Mouse (Mus musculus) right cerebral cortex, adult 18-20 months (tissue): Measurements from ENCODE around the gene Gm4922.

ENCODE experiments used
- DNase-seq: peaks from one replicate; pipeline ENCODE4 v3.0.0; 2022; ENCODE audit warnings: mixed read lengths

Gm4922 gene

GRCm38 (mm10) chr10:18786693-18787092 is at the start of gene Gm4922:
Gene Gm4922 (minus strand): TSS chr10:18786793.
- DNase-seq, result no peak

DNA sequence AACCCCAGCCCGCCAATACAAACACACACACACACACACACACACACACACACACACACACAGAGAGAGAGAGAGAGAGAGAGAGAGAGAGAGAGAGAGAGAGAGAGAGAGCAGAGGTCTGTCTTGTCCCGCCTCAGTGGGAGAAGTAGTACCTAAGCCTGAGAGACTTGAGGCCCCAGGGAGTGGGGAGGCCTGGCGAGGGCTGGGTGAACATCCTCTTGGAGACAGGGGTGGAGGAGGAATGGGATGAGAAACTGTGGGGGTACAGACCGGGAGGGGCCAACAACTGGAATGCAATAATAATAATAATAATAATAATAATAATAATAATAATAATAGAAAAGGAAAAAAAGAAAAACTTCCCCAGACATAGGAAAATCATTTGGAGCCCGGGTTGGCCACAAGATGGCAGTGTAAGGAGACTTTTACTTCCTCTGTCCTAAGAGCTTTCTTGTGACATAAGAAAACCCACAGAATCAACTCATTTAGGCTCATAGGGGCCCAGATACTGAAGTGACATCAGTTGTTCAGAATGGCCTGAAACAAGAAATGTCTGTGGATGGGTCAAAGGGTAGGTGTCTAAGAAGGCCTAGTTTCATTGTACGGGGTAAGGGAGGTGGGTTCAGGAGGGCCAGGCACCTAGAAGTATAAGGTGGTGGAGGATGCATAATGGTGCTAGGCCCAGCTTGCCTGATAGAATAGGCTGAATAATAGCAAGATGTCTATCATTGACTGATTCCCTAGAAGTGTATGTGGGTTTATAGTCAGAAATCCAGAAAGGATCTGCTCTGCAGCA is 49.3 kb upstream of the Gm4922 start:
- no peak for DNase-seq

DNA sequence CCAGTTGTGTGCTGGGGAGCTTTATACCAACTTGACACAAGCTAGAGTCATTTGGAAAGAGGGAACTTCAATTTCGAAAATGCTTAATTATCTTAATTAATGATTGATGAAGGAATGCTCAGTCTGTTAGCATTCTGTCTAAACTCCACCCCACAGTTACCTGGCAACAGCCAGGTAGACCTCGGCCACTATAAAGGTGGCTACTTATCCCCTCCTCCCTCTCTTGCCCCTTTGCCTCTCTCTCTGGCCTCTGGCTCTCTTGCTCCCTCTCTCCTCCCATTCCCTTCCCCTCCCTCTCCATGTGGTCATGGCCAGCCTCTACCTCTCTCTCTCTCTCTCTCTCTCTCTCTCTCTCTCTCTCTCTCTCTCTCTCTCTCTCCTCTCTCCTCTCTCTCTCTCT is 47.8 kb upstream of the Gm4922 start:
- DNase-seq, result no peak

GRCm38 (mm10) chr10:18831823-18832222 is 45.2 kb upstream of the Gm4922 start:
- DNase-seq, result no peak

DNA sequence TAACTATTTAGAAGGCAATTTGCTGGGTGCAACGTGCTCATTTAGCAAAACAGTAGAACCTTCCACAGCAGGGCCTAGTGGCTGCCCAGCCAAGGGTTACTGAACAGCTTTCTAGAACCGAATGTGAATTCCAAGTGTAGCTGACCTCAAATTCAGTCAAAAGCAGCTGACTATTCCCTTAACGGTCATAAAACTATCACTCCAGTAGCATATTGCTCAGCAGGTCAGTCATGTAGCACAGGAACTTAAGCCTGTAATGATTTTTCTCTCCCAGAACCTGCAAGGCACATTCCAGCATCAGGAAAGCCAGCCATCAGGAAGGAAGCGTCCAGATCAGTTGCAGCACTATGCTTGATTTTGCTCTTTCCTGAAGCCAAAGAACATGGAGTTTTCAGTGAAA is 43.8 kb upstream of the Gm4922 start:
- DNase-seq, result no peak

- no peak for DNase-seq
Measured at GRCm38 (mm10) chr10:18827936-18828335, 41.3 kb upstream of the Gm4922 start.

- no peak for DNase-seq
Measured at GRCm38 (mm10) chr10:18826107-18826506, 39.5 kb upstream of the Gm4922 start.

GRCm38 (mm10) chr10:18825143-18825542 is 38.5 kb upstream of the Gm4922 start:
- no peak for DNase-seq

- no peak for DNase-seq
Measured at GRCm38 (mm10) chr10:18816560-18816959, 30.0 kb upstream of the Gm4922 start.

- no peak for DNase-seq
Measured at GRCm38 (mm10) chr10:18811751-18812150, 25.2 kb upstream of the Gm4922 start.

- peak; percentile 12 for DNase-seq
Measured at GRCm38 (mm10) chr10:18790063-18790462, 3.5 kb upstream of the Gm4922 start.

- DNase-seq, result no peak
Measured at GRCm38 (mm10) chr10:18788601-18789000, 2.0 kb upstream of the Gm4922 start.

DNA sequence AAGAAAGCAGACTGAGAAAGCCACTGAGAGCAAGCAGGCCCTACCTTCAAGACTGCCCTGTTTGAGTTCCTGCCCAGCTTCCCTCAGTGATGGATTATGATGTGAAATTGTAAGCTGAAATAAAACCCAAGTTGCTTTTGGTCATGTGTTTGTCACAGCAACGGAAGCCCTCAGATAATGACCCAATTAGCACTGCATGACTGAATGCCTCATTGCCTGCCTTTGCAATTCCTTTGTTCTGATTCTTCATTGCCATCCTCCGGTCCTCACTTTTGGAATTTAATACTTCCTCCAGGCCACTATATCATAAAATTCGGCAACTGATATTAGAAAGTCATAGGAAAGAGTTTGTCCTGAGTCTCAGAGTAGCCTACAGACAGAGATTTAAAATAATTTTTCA is 9.0 kb downstream of the Gm4922 start:
- DNase-seq, result no peak

DNA sequence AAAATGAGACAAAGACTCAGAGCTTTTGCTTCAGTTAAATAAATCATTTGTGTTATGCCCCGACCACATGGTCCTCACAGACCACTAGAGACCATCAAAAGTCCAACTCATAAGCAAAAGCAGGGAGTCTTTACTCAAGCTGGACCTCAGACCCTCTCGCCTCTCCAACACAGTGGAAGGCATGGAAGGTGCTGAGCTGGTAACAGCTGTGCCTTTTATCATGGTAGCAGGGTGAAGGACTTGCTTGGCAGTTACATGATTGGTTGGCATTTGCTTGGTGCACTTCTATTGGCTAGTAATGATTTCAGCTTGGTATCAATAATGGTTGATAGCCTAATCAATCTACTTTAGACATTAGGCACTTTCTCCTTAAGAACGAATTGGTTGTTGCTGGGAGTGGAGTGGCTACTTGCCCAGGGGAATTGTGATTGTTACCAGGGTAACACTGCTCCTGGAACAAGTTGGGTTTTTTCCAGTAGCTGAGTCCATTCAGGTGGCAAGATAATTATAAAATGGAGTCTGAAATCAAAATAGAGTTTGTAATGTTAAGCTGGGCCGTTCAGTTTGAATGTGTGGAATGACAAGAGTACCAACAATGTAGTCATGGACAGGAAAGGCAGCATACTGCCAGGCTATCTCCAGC is 13.9 kb downstream of the Gm4922 start:
- DNase-seq, result no peak

DNA sequence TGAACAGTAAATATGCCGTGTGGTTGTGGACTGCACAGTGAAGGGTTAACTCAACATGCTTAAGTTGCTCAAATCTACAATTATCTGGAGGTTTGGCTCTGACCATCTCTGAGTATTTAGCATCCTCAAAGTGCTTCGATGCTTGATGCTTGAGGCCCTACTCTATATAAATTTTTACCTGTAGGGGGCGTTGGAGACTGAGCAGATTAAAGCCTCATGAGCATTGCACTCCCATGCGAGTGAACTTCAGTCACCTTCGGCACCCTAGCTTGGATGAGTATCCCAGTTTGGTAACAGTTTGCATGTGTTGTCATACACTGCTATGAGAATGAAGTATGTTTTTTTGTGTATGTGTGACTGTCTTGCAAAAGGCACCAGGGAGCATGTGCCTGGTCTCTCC is 16.7 kb downstream of the Gm4922 start:
- no peak for DNase-seq

- DNase-seq, result no peak
Measured at GRCm38 (mm10) chr10:18760241-18760640, 26.4 kb downstream of the Gm4922 start.

- DNase-seq, result no peak
Measured at GRCm38 (mm10) chr10:18750057-18750456, 36.5 kb downstream of the Gm4922 start.

DNA sequence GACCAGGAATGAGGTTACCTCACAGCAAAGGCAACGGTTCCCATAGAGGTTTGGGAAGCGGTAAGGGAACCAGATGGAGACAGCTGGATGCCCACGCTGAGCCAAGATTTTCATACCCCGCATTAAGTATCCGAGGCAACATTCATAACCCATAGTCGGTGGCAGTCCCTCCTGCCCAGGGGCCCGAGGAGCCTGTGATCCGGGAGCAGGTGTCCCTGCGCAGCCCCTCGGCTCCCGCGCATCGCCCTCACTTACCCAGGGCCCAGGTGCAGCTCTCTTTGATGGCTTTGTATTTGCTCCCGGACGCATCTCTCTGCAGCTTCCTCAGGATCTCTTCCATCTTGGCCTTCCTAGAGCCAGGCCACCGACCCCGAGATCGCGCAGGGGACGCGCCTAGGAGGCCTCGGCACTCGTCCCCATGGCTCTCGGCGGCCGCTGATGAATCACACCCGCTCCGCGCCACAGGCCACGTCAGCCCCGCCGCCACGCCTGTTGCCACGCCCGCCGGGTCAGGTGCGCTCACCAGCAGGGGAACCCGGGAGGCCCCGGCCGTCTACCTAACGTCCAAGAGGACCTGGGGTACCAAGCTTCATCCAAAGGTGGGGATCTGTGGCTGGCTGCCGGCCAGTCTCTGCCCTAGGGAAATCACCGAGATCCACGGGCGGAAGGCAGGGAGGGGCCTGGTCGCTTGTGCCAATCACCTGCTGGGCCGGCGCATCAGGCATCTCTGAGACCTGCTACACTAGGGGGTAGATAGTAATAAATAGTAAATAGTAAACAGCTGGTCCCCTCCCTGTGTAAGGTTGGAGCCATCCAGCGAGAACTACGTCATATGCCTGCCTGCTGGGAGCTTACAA is 43.1 kb downstream of the Gm4922 start, which contains the start of gene Arfgef3:
Gene Arfgef3 (minus strand): TSS at position 664 of the 857 bp plus-strand sequence.
- DNase-seq, result peak; percentile 87

GRCm38 (mm10) chr10:18742086-18742485 is 44.5 kb downstream of the Gm4922 start:
- DNase-seq, result no peak

DNA sequence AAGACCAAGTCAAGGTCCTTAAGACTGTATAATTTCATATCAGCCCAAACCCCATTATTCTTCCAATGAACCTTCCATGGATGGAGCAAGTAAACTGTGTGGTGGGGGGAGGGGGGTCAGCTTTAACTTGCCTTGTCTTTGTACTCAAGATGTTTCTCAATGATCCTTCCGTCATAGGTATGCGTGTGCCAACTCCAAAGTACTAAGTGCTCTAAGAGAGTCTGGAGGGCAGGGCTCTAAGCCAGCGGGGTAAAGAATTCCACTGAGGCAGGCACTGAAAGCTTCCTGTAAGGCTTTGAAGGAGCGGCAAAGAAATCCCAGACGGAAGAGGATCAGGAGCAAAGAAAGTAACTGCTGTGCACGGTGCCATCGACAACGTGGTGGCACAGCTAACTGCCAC is 45.6 kb downstream of the Gm4922 start:
- no peak for DNase-seq
